Mouse (Mus musculus) embryo, embryonic 11.5 days (tissue): ENCODE measurements around the gene Ccdc120.
"Not testable (repeated sequence)": the region's sequence is repeated elsewhere in the genome, so short reads cannot be mapped to it uniquely, and the experiment has no call there.

Experiments used
- DNase-seq: peaks from one replicate; pipeline ENCODE4 v3.0.0-alpha.2; 2012; ENCODE audit warnings: low read depth, low spot score

Ccdc120 gene

DNA sequence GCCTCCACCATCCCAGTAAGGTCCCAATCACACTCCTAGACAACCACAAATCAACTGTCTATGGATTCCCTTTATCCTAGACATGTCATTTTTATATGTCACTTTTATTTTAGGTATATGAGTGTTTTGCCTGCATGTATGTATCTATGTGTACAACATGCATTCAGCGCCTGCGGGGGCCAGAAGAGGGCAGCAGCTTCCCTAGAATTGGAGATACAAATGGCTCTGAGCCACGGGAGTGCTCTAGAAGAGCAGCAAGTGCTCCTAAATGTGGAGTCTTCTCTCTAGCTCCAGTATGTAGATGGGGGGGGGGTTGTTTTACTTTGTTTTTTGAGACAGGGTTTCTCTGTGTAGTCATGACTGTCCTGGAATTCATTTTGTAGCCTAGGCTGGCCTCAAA, 2.9 kb upstream of the Ccdc120 start:
- DNase-seq, result not testable (repeated sequence)

DNA sequence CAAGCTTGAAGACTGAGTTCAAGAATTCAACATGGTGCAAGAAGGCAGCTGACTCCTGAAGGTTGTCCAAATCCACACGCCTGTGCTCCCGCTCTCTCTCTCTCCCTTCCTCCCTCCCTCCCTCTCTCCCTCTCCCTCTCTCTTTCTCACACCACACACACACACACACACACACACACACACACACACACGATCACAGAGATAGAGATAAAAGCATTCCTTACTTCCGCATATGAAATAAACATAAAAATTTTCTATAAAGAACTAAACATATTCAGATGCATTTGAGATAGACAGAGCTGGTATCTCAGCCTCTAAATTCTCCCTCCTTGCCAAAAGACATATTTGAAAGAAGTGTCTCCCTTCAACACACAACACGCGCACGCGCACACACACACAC, 5.3 kb downstream of the Ccdc120 start:
- DNase-seq, result no peak

DNA sequence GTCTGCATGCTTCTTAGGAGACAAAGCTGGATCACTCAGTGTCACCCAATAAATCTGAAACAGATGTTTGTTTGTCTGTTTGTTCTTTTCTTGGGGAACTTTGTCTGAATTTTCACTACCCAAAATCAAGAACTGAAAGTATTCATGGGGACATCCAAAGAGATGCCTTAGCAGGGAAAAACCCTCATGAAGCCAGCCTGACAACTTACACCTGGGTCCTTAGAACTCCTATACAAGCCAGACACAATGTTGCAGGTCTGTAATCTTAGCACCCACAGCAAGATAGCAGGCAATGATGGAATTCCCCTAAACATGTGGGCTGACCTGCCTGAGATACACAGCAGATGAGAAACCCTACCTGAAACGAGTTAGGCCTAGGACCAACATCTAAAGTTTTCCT, 5.8 kb downstream of the Ccdc120 start:
- DNase-seq, result no peak

DNA sequence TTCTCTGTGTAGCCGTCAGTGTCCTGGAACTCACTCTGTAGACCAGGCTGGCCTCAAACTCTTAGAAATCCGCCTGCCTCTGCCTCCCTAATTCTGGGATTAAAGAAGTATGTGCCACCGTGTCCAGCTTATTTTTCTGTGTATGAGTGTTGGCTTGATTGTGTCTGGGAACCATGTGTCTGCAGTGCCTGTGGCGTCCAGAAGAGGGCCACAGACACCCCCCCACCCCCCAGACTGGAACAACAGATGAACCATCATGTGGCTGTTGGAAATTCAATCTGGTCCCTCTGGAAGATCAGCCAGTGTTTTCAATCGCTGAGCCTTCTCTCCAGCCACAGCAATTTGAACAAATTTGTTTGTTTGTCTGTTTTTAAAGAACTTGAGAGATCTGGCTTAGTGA, 7.2 kb downstream of the Ccdc120 start:
- no peak for DNase-seq

DNA sequence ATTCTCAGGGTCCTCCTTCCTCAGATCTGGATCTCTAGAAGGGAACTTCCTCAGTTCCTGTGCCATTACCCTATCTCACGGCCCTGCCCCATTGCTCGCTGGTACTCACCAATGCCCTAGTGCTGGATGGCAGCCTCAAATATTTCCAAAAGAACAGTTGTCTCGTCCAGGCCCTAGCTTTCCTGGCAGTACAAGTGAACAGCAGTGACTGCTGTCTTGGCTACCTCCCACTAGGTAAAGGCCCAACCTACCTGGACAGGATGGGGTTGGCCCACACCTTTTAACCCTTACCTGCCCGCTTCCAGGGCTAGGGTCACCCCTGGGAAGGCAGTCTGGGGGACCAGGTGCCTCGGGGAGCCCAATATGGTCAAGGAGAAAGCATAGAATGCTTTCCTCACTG, 9.6 kb downstream of the Ccdc120 start:
- no peak for DNase-seq

DNA sequence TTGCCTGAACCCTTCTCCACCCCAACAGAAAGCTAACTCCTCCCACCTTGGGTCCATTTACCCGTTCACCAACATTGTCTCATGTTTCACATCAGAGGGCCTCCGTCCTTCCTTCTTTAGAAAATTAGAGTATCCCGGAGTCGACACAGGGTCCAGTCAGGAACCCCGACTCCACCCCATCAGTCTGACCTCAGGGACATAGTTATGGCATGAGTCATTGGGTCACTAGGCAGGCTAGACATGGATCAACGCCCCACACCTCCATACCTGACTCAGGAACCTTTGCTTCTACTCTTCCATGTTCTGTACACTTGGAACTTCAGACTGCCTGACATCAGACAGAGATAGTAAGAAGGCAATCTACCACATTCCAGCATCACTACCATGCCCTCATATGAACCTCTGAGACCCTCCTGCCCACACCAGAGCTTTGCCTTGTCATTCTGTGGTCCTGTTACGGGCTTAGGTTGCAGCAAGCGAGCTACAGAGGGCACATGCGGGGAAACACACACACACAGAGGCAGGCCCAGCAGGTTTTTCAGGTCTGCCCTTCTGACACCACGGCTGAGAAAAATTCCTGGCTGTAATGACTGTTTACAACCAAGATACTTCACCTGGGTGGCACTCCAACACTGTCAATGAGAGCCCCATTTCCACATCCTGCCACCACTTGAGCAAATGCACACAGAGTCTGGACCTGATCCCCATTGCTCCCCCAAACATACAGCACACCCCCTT, 10.5 kb downstream of the Ccdc120 start:
- no peak for DNase-seq

DNA sequence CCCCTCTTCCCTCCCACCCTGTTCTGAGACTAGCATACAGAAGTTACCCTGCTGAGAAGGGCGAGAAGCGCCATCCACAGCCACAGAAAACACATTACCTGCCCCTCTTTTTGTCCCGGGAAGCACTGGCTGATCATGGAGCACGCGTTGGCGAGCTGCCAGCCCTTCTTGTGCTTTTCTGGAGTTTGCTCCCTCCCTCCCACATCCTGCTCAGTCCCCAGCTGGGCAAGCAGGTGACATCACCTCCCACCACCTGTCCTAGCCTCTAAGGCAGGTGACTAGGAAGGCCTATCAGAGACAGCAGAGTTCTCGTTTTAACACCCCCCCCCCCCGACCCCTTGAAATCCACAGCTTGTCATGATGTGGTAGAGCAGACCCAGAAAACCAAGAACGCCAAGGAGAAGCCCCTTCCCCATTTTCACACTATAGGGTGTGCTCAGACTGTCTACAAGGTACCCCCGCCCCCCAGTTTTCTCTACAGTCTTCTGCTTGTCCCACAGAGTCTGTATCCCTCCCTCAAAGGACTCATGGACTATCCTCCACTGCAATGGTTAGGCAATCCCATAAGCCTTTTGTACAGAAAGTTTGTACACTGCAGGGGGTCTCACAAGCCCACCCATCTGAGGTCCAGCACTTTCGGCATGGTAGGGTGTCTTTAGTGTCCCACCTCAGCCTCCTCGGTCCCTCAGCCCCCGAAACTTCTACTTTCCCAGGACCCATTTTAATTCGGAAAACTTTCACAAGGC, 11.2 kb downstream of the Ccdc120 start:
- DNase-seq, result no peak

DNA sequence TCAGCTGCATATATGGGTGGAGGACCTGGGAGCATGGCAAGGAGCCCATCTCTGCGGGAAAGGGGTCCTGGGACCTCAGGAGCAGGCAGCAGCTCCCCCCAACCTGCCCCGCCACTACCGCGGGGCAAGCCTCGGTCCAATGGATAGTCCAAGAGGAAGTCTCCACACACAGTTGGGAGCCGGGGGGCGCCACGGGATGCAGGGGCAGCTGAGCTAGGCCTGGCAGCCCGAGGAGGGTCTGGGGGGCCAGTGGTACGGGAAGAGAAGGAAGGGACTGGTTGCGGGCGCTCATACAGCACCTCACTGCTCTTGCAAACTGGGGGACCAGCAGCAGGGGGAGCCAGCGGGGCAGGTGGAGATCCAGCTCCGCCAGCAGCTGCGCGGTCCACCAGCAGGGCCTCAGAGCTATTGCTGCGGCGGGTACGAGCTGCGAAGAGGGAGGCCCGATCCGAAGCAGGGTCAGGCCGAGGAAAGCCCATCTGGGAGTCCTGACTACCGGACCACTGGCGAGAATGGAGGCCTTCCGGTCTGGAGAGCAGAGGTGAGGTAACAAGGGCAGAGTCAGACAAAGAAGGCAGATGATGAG, 17.0 kb downstream of the Ccdc120 start:
- DNase-seq, result no peak

DNA sequence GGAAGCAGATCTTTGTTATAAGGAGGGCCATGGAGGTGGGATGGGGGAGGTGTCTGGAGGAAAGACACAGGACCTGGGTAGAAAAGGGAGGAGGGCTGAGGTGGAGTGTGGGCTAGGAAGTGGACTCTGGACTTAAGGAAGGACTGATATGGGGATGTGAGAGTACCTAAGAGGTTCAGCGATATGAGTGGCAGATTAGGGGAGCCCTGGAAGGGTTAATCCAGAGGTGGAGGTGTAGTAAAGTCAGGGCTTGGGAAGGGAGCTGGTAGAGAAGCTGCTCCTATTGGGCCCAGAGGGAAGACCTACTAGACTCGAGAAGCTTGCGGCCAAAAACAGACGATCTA, 21.8 kb downstream of the Ccdc120 start:
- no peak for DNase-seq

DNA sequence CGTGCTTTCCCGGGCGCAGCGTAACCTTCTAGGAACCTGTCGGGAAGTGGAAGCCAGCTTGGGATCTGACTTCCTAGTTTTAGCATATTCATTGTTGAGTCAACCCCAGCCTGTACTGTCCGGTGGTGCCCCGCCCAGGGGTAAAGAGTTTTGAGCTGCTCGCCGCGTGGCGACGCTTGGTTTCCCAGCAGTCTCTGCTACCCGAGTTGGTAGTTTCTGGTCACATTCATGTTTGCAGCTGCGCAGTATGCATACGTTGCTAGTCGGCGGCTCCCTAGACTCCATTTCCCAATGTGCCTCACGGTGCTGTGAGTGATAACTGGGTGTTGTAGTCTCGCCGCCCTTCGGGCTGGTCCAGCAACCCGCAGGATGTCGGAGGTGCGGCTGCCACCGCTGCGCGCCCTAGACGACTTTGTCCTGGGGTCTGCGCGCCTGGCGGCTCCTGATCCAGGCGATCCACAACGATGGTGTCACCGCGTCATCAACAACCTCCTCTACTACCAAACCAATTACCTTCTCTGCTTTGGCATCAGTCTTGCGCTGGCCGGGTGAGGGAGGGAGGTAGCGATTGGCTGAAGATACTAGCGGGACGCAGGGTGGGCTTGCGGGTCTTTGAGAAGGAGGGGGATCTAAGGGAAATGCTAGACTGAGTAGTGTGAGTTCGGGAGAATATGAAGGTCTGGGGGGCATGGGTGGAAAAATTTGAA, 22.3 kb downstream of the Ccdc120 start, which contains the start of gene Praf2:
Praf2 (plus strand) TSS at position 225 of the 707 bp plus-strand sequence.
- peak; percentile 70 for DNase-seq

DNA sequence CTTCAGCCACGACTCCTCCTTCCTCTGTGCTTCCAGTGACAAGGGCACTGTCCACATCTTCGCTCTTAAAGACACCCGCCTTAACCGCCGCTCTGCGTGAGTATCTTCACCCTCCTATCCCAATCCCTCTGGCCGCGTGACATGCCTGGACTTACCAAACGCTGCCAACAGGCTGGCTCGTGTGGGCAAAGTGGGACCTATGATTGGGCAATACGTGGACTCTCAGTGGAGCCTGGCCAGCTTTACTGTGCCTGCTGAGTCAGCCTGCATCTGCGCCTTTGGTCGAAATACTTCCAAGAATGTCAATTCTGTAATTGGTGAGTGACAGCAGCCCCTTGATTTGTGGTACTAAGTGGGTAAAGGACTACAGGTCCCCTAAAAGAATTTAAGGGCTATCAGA, 23.5 kb downstream of the Ccdc120 start:
- DNase-seq, result no peak

DNA sequence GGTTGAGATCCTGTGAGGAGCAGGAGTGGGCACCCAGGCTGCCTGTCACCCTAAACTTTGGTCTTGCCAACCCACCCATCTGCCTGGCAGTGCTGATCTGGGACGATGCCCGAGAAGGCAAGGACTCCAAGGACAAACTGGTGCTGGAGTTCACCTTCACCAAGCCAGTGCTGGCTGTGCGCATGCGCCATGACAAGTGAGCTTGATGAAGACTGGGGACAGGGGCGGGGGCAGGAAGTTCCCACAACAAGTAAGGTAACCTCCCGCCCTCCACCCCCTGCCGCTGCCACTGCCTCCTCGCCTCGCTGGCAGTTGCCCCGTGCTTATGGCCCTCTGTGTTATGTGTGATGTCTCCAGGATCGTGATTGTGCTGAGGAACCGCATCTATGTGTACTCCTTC, 24.9 kb downstream of the Ccdc120 start:
- DNase-seq, result no peak

DNA sequence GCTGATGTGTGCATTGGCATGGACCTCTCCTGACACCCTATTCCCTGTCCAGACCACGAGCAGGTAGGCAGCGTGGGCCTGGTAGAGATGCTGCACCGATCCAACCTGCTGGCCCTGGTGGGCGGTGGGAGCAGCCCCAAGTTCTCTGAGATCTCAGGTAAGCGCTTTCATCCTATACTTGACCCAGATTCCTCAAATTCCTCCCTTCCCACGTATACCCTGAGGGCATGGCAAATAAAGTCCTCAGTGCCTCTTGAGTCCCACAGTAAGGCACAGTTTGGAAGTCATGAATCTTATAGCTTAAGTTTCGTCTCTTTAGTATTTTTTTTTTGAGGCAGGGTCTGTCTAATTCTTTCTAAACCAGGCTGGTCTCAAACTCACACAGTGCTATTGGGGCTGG, 26.6 kb downstream of the Ccdc120 start:
- DNase-seq, result no peak

DNA sequence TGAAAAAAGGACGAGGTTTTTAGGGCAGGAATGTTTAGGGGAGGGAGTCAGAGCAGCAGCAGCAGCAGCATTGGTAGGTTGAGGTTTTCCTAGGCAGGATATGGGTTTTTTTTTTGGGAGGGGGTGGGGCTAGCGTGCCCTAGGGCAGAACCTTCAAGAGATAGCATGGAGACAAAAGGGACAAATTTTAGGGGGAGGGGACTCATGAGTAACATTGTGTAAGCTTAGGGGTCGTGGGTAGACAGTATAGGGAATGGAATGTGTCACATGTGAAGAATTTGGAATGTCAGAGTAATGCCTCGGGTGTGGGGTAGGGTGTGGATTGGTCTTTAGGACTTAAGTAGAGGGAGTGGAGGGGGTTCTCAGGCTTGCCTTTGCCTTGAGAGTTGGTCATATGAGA, 28.0 kb downstream of the Ccdc120 start:
- no peak for DNase-seq

DNA sequence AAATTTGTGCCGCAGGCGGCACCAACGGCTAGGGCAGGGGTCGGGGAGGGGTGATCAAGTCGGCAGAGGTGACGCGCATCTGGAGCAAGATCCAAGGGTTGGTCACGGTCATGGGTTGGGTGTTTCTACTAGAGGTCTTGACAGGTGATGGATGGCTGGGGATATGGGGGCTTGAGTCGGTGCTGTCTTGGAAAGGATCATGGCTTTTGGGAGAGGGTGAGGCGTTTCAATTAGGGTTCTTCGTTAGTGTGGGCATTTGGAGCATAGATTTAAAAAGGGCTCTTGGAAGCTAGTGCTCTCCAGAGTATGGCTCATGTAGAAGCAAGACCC, 28.5 kb downstream of the Ccdc120 start:
- DNase-seq, result no peak

DNA sequence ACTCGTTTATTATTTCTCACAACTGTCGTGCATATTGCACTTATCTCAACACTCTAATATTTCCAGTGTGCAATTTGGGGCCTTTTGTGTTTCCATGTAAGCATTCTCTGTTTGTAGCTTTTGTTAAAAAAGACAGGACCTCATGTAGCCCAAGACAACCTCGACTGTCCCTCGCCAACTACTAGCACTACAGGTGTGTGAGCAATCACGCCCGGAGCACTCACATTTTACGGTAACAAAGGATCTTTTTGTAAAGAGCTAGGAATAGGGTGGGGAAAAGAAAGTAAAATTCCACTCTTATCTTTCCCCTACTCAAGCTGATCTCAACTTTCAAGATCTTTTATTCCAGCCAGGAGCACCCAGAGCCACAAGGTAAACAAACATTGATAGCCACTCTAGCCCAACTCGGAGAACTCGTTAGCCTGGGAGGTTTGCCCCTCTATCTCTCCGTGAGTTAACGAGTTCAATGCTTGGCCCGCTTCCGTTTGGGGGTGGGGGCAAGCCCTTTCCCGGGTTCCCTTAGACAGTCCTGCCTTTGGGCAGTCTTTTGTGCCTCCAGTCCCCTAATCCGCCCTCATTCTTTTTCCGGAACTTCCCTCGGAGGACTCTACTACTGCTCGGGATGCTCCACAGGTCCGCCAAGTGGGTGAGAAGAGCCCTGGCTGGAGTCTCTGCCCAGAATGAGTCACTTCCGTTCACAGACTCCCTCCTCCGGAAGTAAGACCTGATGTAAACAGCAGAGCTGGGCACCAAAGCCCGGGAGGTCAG, 29.0 kb downstream of the Ccdc120 start, which contains the start of gene Gm45208:
Gm45208 (plus strand) TSS at position 732 of the 768 bp plus-strand sequence.
- peak; percentile 41 for DNase-seq

DNA sequence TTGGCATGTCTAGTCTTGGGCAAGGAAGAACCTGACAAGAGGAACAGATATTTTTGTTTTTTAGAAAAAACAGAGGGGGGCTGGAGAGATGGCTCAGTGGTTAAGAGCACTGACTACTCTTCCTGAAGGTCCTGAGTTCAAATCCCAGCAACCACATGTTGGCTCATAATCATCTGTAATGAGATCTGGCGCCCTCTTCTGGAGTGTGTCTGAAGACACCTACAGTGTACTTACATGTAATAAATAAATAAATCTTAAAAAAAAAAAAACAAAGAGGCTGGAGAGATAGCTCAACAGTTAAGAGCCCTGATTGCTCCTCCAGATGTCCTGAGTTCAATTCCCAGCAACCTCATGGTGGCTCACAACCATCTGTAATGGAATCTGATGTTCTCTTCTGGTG, 34.6 kb downstream of the Ccdc120 start:
- not testable (repeated sequence) for DNase-seq

DNA sequence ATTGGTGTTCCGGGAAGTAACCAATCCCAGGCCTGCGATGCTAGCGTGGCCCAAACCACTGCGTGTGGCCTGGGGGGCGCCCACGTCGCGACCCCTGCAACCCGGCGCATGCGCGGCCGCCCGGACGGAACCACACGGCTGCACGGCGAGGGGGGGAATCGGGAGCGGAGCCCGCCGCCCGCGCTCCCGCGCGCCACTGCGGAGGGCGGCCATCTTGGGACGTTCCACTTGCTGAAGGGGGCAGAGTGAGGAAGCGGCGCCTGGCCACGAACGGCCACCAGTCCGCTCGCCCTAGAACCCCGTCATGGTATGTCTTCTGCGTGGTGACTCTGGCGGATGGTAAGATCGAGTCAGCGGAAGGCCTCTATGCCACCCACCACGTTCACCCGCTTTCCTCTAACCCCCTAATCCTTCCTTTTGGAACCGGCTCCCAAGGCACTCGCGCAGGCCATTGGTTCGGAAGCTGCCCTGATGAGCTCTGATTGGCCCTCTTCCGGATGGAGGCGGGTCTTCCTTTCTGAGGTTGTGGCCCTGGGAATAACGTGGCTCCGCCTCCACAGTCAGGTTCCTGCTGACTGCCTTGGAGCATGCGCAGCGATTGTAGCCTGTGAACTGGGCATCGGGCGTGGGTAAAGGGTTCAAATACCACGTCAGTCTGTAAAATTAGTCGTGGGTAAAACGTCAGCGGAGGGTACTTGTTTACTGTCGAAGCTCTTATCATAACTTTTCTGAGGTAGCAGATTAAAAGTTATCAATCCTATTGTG, 36.4 kb downstream of the Ccdc120 start, which contains the start of gene Wdr45:
Wdr45 (plus strand) TSS at position 199 of the 765 bp plus-strand sequence.
- DNase-seq, result peak; percentile 87

DNA sequence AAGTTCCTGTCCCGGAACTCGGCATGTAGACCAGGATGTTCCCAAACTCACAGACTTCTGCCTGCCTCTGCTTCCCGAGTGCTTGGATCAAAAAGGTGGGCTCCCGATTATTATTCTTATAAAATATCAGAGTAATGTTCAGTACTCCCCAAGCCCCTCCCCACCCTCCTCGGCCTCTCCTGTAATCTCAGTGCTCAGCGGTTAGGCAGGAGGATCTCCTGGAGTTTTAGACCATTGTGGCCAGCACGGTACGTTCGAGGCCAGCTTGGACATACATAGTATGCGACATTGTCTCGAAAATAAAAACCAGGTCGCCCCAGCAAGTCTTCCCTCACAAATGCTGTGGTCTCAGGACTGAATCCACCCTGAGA, 37.0 kb downstream of the Ccdc120 start:
- DNase-seq, result not testable (repeated sequence)

DNA sequence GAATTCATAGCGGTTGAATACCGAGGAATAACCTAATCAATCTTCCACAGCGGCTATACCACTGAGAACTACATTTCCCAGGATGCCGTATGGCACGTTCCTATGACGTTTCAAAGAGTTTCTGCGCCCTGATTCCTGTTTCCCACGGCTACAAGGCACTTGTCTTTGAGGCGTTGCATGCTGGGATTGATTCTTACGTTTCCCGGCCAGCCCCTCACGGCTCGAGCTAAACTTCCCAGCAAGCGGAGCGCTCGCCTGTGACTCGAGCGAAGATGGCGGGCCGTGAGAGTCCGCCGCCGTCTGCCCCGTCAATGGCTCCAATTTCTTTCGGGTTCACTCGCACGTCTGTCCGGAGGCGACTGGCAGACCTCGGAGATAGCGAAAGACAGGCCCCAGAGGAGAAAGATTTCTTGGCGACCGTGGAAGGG, 53.7 kb downstream of the Ccdc120 start, which contains the start of gene Gpkow:
Gpkow (plus strand) TSS at position 178 of the 428 bp plus-strand sequence.
- DNase-seq, result peak; percentile 77

DNA sequence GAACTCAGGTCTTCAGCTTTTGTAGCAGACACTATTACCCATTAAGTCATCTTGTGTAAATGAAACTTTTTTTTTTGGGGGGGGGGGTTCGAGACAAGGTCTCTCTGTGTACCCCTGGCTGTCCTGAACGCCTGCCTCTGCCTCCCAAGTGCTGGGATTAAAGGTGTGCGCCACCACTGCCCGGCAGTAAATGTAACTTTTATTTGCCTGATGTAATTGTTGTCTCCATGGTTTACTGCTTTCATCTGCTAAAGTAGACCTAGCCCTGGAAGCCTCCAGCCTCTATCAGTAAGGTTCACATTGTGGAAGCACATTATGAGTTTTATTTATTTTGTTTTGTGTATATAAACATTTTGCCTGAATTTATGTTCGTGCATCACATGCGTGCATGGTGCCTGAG, 54.2 kb downstream of the Ccdc120 start:
- DNase-seq, result no peak
